Mouse (Mus musculus): ENCODE measurements at regions not wholly inside any gene's neighbourhood (a gene's known extent, or its start where the extent isn't known, plus 50 kb on each side); places are given as distances from the start of the nearest gene placed in this dataset.
A peak's percentile ranks its signal among the peaks of the same experiment; 100 is the strongest.

- no peak for DNase-seq
These were observed 53.5 kb upstream of the Ptpn1 start for GRCm38 (mm10) chr2:167878255-167878865.

- DNase-seq, result no peak
These were observed 54.5 kb upstream of the Ptpn1 start for GRCm38 (mm10) chr2:167877254-167877870.

- DNase-seq, result no peak
These were observed 59.4 kb upstream of the Ptpn1 start for GRCm38 (mm10) chr2:167872507-167872906.

DNA sequence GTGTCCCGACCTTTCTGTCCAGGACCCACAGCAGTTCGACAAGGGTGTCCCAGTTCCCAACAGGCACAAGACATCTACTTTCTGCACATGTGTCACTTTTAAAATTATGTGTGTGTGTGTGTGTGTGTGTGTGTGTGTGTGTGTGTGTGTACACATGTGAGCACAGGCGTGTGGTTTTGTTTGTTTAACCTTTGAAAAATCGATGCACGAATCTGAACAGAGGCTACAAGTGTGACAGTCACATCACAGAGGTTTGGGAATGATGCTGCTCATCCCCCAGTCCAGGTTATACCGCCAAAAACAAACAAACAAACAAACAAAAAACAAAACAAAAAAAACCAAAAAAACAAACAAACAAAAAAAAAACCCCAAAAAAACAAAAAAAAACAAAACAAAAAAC lies 61.7 kb upstream of the Ptpn1 start:
- no peak for DNase-seq

DNA sequence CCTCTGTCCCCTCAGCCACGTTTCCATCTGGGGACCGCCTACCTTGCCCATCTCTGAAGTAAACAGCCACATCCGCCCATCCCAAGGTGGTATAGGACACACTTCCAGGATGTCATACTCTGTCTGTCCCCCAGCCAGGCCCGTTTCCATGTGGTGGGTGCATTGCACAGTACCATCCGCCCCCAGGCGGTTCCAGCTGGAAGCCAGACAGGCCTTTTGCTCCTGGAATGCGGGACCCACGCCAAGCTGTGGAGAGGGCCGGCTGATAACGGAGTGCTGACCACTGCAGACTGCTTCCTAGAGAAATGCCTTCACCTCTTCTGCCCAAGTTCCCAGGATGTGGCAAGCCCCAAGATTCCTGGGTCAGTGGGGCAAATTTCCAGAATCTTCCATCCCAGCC lies 65.1 kb upstream of the Ptpn1 start:
- DNase-seq, result peak in 1 of 2 experiments; percentile 34

DNA sequence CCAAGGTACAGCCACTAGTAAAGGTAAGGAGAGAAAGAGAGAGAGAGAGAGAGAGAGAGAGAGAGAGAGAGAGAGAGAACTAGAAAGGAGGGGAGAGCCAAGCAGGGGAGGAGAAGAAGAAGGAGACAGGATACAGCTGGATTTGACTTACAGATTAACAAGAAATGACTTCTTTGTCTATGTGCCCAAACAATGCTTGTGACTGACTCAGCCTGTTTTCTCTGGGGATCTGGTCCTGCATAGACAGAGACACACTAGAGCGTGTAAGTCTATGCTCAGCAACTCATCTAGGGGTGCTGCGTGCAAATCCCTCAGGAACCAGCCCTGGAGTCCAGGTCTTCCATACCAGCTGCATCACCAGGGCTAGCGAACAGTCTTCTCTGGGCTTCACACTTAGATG lies 66.3 kb upstream of the Ptpn1 start:
- DNase-seq, result no peak

DNA sequence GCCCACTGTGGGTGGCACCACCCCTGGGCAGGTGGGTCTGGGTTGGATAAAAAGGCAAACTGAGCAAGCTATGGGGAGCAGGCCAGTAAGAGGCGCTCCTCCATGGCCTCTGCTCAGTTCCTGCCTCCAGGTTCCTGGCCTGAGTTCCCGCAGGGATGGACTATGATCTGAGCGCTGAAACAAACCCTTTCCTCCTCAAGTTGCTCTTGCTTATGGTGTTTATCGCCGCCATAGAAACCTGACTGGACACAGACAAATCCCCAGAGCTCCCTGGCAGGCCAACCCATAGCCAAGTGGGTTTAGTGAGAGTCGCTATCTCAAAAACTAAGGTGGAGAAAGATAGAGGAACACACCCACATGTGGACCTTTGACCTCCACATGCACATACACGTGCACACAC lies 67.2 kb upstream of the Ptpn1 start:
- no peak for DNase-seq

GRCm38 (mm10) chr2:167864228-167864627 lies 67.6 kb upstream of the Ptpn1 start:
- DNase-seq, result no peak

GRCm38 (mm10) chr2:167863616-167864015 lies 68.2 kb upstream of the Ptpn1 start:
- DNase-seq, result no peak

DNA sequence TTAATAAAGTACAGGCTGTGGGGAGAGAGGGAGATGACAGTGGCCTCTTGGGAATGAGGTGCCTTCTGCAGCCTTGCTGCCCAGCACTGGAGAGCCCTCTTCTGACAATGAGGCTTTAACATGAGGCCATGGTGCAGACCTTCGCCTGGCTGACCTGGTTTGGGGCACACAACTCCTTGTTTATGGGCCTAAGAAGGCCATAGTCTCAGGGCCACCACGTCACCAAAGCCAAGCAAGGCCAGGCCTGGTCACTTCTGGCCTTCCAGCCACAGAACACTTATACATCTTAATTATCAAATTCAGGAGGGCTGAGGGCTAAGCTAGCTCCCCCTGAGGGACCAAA lies 70.7 kb upstream of the Ptpn1 start:
- DNase-seq, result no peak

DNA sequence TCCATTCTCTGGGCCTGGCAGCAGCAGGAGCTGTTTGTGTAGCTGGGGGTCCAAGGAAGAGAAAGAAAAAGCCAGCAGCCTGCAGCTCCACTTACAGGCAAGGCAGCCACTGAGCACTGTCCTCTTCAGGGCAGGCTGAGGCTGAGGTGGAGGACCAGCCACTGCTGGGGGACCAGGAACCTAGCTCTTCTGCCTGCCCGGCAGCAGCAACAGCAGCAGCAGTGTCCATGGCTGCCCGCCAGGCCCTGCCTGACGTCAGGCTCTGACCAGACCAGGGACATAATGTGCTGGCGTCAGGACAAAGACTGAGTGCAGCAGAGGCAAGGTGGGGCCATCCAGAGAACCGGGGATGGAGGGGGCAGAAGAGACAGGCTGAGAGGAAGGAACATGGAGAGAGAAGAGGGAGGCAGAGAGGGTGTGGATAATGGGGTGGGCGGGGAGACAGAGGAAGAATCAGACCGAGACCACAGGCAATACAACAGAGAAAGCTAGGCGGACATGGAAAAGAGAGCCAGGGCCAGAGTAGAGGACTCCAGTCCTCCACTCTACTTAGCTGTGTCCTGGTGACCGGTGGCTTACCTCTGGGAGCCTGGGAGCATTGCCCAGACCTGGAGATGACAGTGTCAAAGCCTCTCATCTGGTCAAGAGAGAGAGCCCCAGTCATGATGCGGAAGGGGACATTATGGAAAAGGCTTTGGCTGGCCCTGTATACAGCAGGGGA lies 71.2 kb upstream of the Ptpn1 start:
- peak; percentile 30 to 38 for DNase-seq

- no peak for DNase-seq
These were observed 72.3 kb upstream of the Ptpn1 start for GRCm38 (mm10) chr2:167859575-167859974.

GRCm38 (mm10) chr2:167858346-167858745 lies 73.5 kb upstream of the Ptpn1 start:
- no peak for DNase-seq

- no peak for DNase-seq
These were observed 73.9 kb upstream of the Ptpn1 start for GRCm38 (mm10) chr2:167857911-167858310.

DNA sequence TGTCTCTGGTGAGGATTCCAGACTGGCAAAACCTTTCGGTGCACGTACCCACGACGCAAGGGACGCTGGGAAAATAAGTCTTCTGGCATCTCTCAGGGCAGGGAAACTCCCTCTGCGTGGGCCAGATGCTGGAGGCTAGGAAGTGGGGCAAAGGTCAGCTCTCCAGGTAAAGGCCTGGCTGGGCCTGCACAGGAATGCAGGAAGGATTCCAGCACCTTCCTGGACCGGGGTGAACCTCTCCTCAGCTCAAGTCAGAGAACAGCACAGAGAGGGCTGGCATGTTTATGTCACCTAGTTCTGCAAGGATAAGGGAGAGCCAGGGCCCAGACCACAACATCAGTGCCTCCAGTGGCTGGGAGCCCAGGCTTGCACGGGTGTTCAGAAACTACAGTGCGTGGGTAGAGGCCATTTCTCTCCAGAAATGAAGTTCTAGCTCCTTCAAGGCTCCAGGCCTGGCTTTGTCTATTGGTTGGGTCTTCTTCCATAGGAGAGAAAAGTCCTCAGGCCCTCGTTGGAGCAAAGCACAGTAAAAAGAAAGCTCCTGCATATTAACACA lies 74.9 kb upstream of the Ptpn1 start:
- no peak for DNase-seq

DNA sequence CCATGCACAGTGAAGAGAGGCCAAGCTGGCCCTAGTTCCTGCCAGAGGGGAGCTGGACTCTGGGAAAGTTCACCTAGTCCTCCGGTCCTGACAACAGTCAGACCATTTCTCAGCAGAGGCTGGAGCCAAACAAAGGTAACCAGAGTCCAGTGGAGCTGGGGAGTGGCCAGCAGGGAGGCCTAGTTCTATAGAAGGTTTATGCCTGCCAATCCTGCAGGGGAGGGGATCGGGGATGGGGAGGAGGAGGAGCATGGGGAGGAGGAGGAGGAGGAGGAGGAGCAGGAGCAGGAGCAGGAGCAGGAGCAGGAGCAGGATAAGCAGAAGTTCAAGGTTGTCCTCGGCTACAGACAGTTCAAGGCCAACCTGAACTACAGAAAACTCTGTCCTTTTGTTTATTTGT lies 75.8 kb upstream of the Ptpn1 start:
- DNase-seq, result no peak

GRCm38 (mm10) chr2:167854060-167854459 lies 77.8 kb upstream of the Ptpn1 start:
- no peak for DNase-seq

GRCm38 (mm10) chr2:167853411-167853821 lies 78.4 kb upstream of the Ptpn1 start:
- DNase-seq, result no peak

DNA sequence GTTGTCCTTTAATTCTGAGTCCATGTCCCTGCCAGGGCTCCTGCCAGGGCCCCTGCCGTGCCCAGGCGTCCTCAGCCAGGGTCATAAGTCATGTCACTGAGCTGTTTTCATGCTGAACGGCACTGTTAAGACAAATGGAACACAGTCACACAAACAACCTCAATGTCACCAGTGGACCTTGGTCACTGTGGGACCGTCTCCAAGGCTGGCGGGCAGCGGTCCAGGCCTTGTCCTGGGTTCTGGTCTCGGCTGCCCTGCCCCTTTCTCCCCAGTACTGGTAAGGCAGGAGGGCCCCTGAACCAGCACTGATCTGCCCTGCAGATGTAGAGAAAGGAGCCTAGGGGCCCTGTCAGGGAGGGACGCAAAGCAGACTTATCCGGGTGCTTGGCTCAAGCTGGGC lies 79.3 kb upstream of the Ptpn1 start:
- DNase-seq, result no peak

DNA sequence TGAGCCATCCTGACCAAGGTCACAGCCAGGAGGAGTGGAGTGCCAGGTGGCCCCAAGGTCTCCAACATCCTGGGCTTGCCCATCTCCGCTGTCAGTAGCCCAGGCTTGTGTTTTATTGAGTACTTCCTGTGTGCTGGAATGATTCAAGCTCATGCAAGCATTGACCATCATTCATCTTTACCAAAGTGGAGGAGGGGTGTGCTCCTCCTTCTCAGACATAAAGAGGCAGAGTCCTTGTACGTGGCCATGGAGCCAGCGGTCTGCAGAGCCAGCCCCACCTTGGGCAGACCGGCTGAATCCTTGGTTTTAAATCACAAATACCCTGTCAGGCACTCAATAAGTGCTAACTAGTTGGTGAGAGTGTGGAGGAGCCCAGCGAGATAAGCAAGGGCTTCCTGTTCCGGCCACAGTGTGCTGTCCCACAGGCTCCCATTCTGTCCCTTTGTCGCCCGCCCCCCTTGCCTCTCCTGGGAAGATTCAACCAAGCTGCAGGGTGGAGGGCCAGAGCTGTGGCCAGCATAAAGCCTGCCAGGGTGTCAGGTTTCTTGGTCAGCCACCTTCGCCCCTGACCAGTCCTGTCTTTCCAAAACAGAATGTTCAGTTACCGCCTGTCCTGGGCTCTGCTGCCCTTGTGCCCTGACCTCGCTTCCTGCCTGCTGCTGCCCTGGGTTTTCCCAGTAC lies 80.5 kb upstream of the Ptpn1 start:
- no peak for DNase-seq

- no peak for DNase-seq
These were observed 81.8 kb upstream of the Ptpn1 start for GRCm38 (mm10) chr2:167849999-167850552.

DNA sequence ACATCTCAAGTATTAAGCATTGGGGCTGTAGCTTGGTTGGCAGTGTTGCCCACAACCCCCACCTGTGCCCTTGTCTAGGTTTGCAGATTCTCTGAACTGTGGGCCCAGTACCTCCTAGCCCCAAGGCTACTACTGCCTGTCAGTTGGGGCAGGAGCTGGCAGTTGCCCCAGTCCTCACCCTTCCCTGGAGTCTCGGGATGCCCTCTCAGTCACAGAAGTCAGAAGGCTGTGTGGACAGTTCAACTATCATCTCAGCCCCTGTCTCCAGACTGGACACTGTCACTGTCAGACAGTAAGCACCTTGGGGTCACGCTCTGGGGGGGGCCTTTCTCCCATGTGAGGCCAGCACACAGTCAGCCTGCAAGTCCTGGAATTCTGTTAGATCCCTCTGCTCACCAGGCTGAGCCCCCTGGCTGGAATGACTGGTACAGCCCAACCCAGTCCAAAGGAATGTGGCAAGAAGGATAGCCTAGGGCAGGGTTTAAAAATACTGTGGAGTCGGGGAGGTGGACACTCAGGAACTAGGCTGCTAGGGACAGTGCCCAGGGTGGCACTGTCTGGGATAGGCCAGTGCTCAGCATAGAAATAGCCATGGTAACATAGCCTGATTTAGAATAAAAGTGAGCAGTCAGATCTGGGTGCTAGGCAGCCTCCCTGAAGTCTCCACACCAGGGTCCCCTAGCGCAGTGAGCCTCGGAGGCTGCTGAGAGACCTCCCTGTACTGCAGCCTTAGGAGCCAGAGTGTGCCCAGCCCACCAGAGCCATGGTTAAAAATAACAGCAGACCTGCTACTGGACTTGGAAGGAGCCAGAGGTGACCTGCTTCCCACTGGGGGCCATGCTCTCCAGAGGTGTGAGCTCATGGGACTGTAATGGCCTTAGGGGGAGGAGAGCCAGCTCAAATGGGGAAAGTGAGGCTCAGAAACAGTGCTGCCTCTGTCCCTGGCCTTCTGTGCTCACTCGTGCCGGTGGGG lies 83.1 kb upstream of the Ptpn1 start:
- no peak for DNase-seq
